Mouse (Mus musculus) forebrain, embryonic 13.5 days (tissue): Measurements from ENCODE around the gene Kcnip1. TPM values are rescaled to one million over a fixed set of nuclear protein-coding genes. Genes with fewer than 3 reads are reported as not detected.
A peak's percentile ranks its signal among the peaks of the same experiment; 100 is the strongest.

ENCODE experiments used
- ATAC-seq: fragments of 200-750 bp; cut with Nextera tagmentation; 2 replicates; pipeline ENCODE4 v1.8.0; 2017
- H3K27ac ChIP-seq: fragments of 300-500 bp; sonication (generic); 2 replicates; pipeline ENCODE4 v1.5.1; 2015; ENCODE audit warnings: inconsistent platforms, mild to moderate bottlenecking, moderate library complexity
- H3K27me3 ChIP-seq: fragments of 300-500 bp; sonication (generic); 2 replicates; pipeline ENCODE4 v1.6.1; 2015; ENCODE audit warnings: mild to moderate bottlenecking, inconsistent platforms
- H3K36me3 ChIP-seq: fragments of 300-500 bp; sonication (generic); 2 replicates; pipeline ENCODE4 v1.6.1; 2015; ENCODE audit warnings: mild to moderate bottlenecking, inconsistent platforms; ENCODE audit not compliant: poor library complexity, severe bottlenecking
- H3K4me1 ChIP-seq: fragments of 300-500 bp; sonication (generic); 2 replicates; pipeline ENCODE4 v1.6.1; 2015; ENCODE audit warnings: inconsistent platforms
- H3K4me2 ChIP-seq: fragments of 300-500 bp; sonication (generic); 2 replicates; pipeline ENCODE4 v1.6.1; 2015; ENCODE audit warnings: inconsistent platforms, mild to moderate bottlenecking, moderate library complexity
- H3K4me3 ChIP-seq: fragments of 300-500 bp; sonication (generic); 2 replicates; pipeline ENCODE4 v1.5.1; 2015; ENCODE audit warnings: mild to moderate bottlenecking, inconsistent platforms
- H3K9ac ChIP-seq: fragments of 300-500 bp; sonication (generic); 2 replicates; pipeline ENCODE4 v1.6.1; 2015; ENCODE audit warnings: mild to moderate bottlenecking, inconsistent platforms
- H3K9me3 ChIP-seq: fragments of 300-500 bp; sonication (generic); replicated peaks from 2 replicates; pipeline ENCODE4 v1.6.1; 2016; ENCODE audit warnings: inconsistent platforms
- WGBS: fragments of 180-500 bp; shearing (Covaris S2); methylation state at CpG from one replicate; pipeline ENCODE4 v1.1.7; 2015; 5-methylcytosine and 5-hydroxymethylcytosine counted together
- polyA plus RNA-seq: library from polyadenylated mRNA; unstranded; fragments of >200 nt; fragmentation: Nextera tagmentation; extraction: Ambion mirVana; gene quantifications from 2 replicates; pipeline ENCODE4 v1.2.1, GENCODE M21; 2015

The Kcnip1 gene
- polyA plus RNA-seq, 1 experiment from 2014 or later: 29.9 TPM

GRCm38 (mm10) chr11:33873071-33873781, 119.7 kb downstream of the Kcnip1 start:
- no peak overlapping the region for H3K4me2 ChIP-seq
- peaks cover 5% of the 10 kb centered on the region; the same call in 1 of the 2 replicates for H3K9me3 ChIP-seq
- 62% methylated on average over 10 of the region's 10 CpGs for WGBS
- H3K4me1 ChIP-seq: peaks cover 21% of the 10 kb centered on the region
- H3K9ac ChIP-seq: no peak overlapping the region
- H3K27ac ChIP-seq: no peak overlapping the region
- peak; percentile 81 for ATAC-seq
- no peaks in the 10 kb centered on the region for H3K36me3 ChIP-seq
- no peak overlapping the region for H3K4me3 ChIP-seq
- H3K27me3 ChIP-seq: no peaks in the 10 kb centered on the region

GRCm38 (mm10) chr11:33872716-33873048, 120.3 kb downstream of the Kcnip1 start:
- H3K27me3 ChIP-seq: no peaks in the 10 kb centered on the region
- WGBS: 66% methylated on average over 2 of the region's 2 CpGs
- no peak overlapping the region for H3K4me2 ChIP-seq
- no peaks in the 10 kb centered on the region for H3K36me3 ChIP-seq
- no peak overlapping the region for H3K27ac ChIP-seq
- no peak overlapping the region for H3K4me3 ChIP-seq
- H3K4me1 ChIP-seq: peaks cover 21% of the 10 kb centered on the region
- H3K9me3 ChIP-seq: peaks cover 5% of the 10 kb centered on the region; the same call in 1 of the 2 replicates
- no peak overlapping the region for H3K9ac ChIP-seq
- ATAC-seq: no peak

- Histone ChIP-seq H3K9me3 (peaks cover 5% of the 10 kb centered on the region; the same call in 1 of the 2 replicates), H3K4me3 (no peak overlapping the region), H3K36me3 (no peaks in the 10 kb centered on the region), H3K4me1 (peaks cover 21% of the 10 kb centered on the region), H3K9ac (no peak overlapping the region), H3K27me3 (no peaks in the 10 kb centered on the region), H3K27ac (no peak overlapping the region), H3K4me2 (no peak overlapping the region)
- 56% methylated on average over 9 of the region's 9 CpGs for WGBS
- ATAC-seq: no peak
Observed at GRCm38 (mm10) chr11:33871998-33872715, 120.8 kb downstream of the Kcnip1 start.

GRCm38 (mm10) chr11:33870246-33870645, 122.7 kb downstream of the Kcnip1 start:
- Histone ChIP-seq H3K27me3 (no peaks in the 10 kb centered on the region), H3K4me3 (no peak overlapping the region), H3K36me3 (no peaks in the 10 kb centered on the region), H3K27ac (no peak overlapping the region), H3K9ac (no peak overlapping the region), H3K4me1 (peaks cover 25% of the 10 kb centered on the region), H3K4me2 (no peak overlapping the region), H3K9me3 (no peaks in the 10 kb centered on the region)
- no peak for ATAC-seq
- WGBS: 94% methylated on average over 2 of the region's 2 CpGs

GRCm38 (mm10) chr11:33869559-33869958, 123.4 kb downstream of the Kcnip1 start:
- WGBS: 61% methylated on average over 3 of the region's 3 CpGs
- no peaks in the 10 kb centered on the region for H3K36me3 ChIP-seq
- no peak overlapping the region for H3K4me2 ChIP-seq
- no peaks in the 10 kb centered on the region for H3K9me3 ChIP-seq
- no peaks in the 10 kb centered on the region for H3K27me3 ChIP-seq
- peaks cover 25% of the 10 kb centered on the region for H3K4me1 ChIP-seq
- H3K4me3 ChIP-seq: no peak overlapping the region
- H3K9ac ChIP-seq: no peak overlapping the region
- ATAC-seq: no peak
- no peak overlapping the region for H3K27ac ChIP-seq

GRCm38 (mm10) chr11:33866775-33867174, 126.2 kb downstream of the Kcnip1 start:
- Histone ChIP-seq H3K4me2 (no peak overlapping the region), H3K9ac (no peak overlapping the region), H3K27me3 (no peaks in the 10 kb centered on the region), H3K4me1 (0 out of 2 replicates have a peak, but pooled peaks cover 6% of the 10 kb centered on the region), H3K36me3 (no peaks in the 10 kb centered on the region), H3K4me3 (no peak overlapping the region), H3K27ac (no peak overlapping the region), H3K9me3 (no peaks in the 10 kb centered on the region)
- 66% methylated on average over 6 of the region's 6 CpGs for WGBS
- no peak for ATAC-seq

- no peaks in the 10 kb centered on the region for H3K36me3 ChIP-seq
- ATAC-seq: no peak
- WGBS: 92% methylated on average over 4 of the region's 4 CpGs
- no peak overlapping the region for H3K4me3 ChIP-seq
- 0 out of 2 replicates have a peak, but pooled peaks cover 4% of the 10 kb centered on the region for H3K4me1 ChIP-seq
- no peak overlapping the region for H3K9ac ChIP-seq
- H3K27ac ChIP-seq: no peak overlapping the region
- H3K9me3 ChIP-seq: no peaks in the 10 kb centered on the region
- no peaks in the 10 kb centered on the region for H3K27me3 ChIP-seq
- no peak overlapping the region for H3K4me2 ChIP-seq
Observed at GRCm38 (mm10) chr11:33864245-33864644, 128.7 kb downstream of the Kcnip1 start.

- H3K27ac ChIP-seq: no peak overlapping the region
- no peak overlapping the region for H3K4me2 ChIP-seq
- no peaks in the 10 kb centered on the region for H3K9me3 ChIP-seq
- no peak overlapping the region for H3K9ac ChIP-seq
- H3K4me3 ChIP-seq: no peak overlapping the region
- ATAC-seq: no peak
- H3K27me3 ChIP-seq: no peaks in the 10 kb centered on the region
- H3K4me1 ChIP-seq: 0 out of 2 replicates have a peak, but pooled peaks cover 3% of the 10 kb centered on the region
- H3K36me3 ChIP-seq: no peaks in the 10 kb centered on the region
Observed at GRCm38 (mm10) chr11:33861823-33862222, 131.1 kb downstream of the Kcnip1 start.

- Histone ChIP-seq H3K27ac (no peak overlapping the region), H3K27me3 (no peaks in the 10 kb centered on the region), H3K4me1 (no peaks in the 10 kb centered on the region), H3K36me3 (no peaks in the 10 kb centered on the region), H3K4me2 (no peak overlapping the region), H3K9ac (no peak overlapping the region), H3K4me3 (no peak overlapping the region), H3K9me3 (no peaks in the 10 kb centered on the region)
- 79% methylated on average over 4 of the region's 4 CpGs for WGBS
- no peak for ATAC-seq
Observed at GRCm38 (mm10) chr11:33860905-33861582, 131.9 kb downstream of the Kcnip1 start.

GRCm38 (mm10) chr11:33849614-33850013, 143.3 kb downstream of the Kcnip1 start:
- Histone ChIP-seq H3K9ac (no peak overlapping the region), H3K27ac (no peak overlapping the region), H3K4me3 (no peak overlapping the region), H3K36me3 (no peaks in the 10 kb centered on the region), H3K4me1 (peaks cover 14% of the 10 kb centered on the region), H3K27me3 (0 out of 2 replicates have a peak, but pooled peaks cover 3% of the 10 kb centered on the region), H3K4me2 (no peak overlapping the region), H3K9me3 (no peaks in the 10 kb centered on the region)
- WGBS: 61% methylated on average over 11 of the region's 11 CpGs
- ATAC-seq: 0 out of 2 replicates have a peak, but pooled peaks have one; percentile 50

- H3K9me3 ChIP-seq: no peaks in the 10 kb centered on the region
- no peak overlapping the region for H3K4me3 ChIP-seq
- WGBS: 90% methylated on average over 3 of the region's 3 CpGs
- no peak overlapping the region for H3K27ac ChIP-seq
- H3K36me3 ChIP-seq: no peaks in the 10 kb centered on the region
- no peak overlapping the region for H3K4me2 ChIP-seq
- 0 out of 2 replicates have a peak, but pooled peaks cover 3% of the 10 kb centered on the region for H3K27me3 ChIP-seq
- H3K4me1 ChIP-seq: peaks cover 15% of the 10 kb centered on the region
- H3K9ac ChIP-seq: no peak overlapping the region
- ATAC-seq: no peak
Observed at GRCm38 (mm10) chr11:33848685-33849084, 144.3 kb downstream of the Kcnip1 start.

- WGBS: 71% methylated on average over 5 of the region's 5 CpGs
- ATAC-seq: no peak
- no peaks in the 10 kb centered on the region for H3K9me3 ChIP-seq
- no peak overlapping the region for H3K27ac ChIP-seq
- H3K4me3 ChIP-seq: no peak overlapping the region
- no peaks in the 10 kb centered on the region for H3K36me3 ChIP-seq
- peaks cover 37% of the 10 kb centered on the region for H3K4me1 ChIP-seq
- H3K27me3 ChIP-seq: peaks cover 10% of the 10 kb centered on the region; the same call in 1 of the 2 replicates
- no peak overlapping the region for H3K9ac ChIP-seq
- H3K4me2 ChIP-seq: no peak overlapping the region
Observed at GRCm38 (mm10) chr11:33845931-33846330, 147.0 kb downstream of the Kcnip1 start.
